24 mouse cellular contexts compared by ENCODE assay signal in the genomic region with DNA sequence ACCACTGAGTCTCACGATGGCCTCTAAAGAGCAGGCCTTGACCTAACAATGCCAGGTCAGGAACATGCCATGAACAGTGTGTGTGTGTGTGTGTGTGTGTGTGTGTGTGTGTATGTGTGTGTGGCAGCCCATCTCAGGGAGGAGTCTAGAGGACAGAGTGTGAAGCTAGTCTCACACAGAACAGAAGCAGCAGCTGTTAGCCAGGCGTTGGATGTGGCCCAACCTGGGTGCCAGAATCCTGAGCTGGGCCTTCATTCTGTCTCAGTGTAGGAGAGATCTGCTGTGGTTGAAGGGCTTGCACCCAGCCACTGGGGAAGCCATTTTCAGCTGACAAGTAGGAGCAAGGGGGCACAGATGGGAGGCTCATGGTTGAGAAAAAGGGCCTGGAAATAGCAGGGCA.
"Had no signal": no experiment of that assay in that cellular context is flagged by ENCODE, and none has a peak within 500 bp of the region (broad histone marks: within the 10 kb centered on the region; RNA-seq: fewer than 3 reads in every experiment).

No protein-coding gene starts in this region.

- H3K27ac ChIP-seq: heart, embryonic 10.5 days; hindbrain, embryonic 10.5 days; hindbrain, embryonic 12.5 days; hindbrain, embryonic 14.5 days; intestine, embryonic 15.5 days; layer of hippocampus, adult 2 months; left cerebral cortex, adult 2 months; limb, embryonic 10.5 days; limb, embryonic 12.5 days; liver, embryonic 13.5 days; liver, embryonic 15.5 days had no signal

- H3K9me3 ChIP-seq: heart, embryonic 10.5 days; heart, embryonic 12.5 days; hindbrain, embryonic 10.5 days; hindbrain, embryonic 12.5 days; intestine, embryonic 15.5 days; limb, embryonic 10.5 days; limb, embryonic 12.5 days; liver, embryonic 13.5 days; liver, embryonic 15.5 days had no signal

- H3K36me3 ChIP-seq: heart, embryonic 10.5 days; heart, embryonic 12.5 days; hindbrain, embryonic 10.5 days; hindbrain, embryonic 12.5 days; intestine, embryonic 15.5 days; limb, embryonic 10.5 days; limb, embryonic 12.5 days; liver, embryonic 13.5 days; liver, embryonic 15.5 days had no signal

- DNase-seq: heart, adult 18-20 months; heart, postnatal 4 days; kidney, adult 18-20 months; kidney, adult 8-10 months; kidney, postnatal 10 days; kidney, postnatal 25 days; kidney, postnatal 4 days; liver; liver, embryonic 13.5 days had no signal

- H3K4me1 ChIP-seq: hindbrain, embryonic 10.5 days; intestine, embryonic 15.5 days; limb, embryonic 12.5 days; liver, embryonic 13.5 days; liver, embryonic 15.5 days had no signal

- H3K4me2 ChIP-seq: heart, embryonic 12.5 days; hindbrain, embryonic 12.5 days; hindbrain, embryonic 14.5 days; intestine, embryonic 15.5 days; limb, embryonic 12.5 days; liver, embryonic 11.5 days; liver, embryonic 13.5 days; liver, embryonic 15.5 days had no signal

- H3K4me3 ChIP-seq: heart, embryonic 10.5 days; heart, embryonic 12.5 days; hindbrain, embryonic 10.5 days; hindbrain, embryonic 12.5 days; intestine, embryonic 15.5 days; layer of hippocampus, adult 2 months; left cerebral cortex, adult 2 months; limb, embryonic 10.5 days; limb, embryonic 12.5 days; liver, embryonic 13.5 days; liver, embryonic 15.5 days had no signal

- H3K9ac ChIP-seq: heart, embryonic 12.5 days; hindbrain, embryonic 12.5 days; hindbrain, embryonic 14.5 days; intestine, embryonic 15.5 days; limb, embryonic 12.5 days; liver, embryonic 13.5 days; liver, embryonic 15.5 days had no signal

- H3K27me3 ChIP-seq: heart, embryonic 12.5 days; hindbrain, embryonic 12.5 days; intestine, embryonic 15.5 days; limb, embryonic 12.5 days; liver, embryonic 13.5 days; liver, embryonic 15.5 days had no signal

- ATAC-seq: hindbrain, embryonic 16.5 days; inflammation-experienced regulatory T-cells, adult 6 months; intestine, embryonic 15.5 days; intestine, postnatal 0 days had no signal
